Mouse (Mus musculus) embryonic facial prominence, embryonic 13.5 days (tissue): ENCODE data around the gene Cnot3. TPM values are rescaled to one million over a fixed set of nuclear protein-coding genes. Genes with fewer than 3 reads are reported as not detected.

ENCODE experiments used
- ATAC-seq: fragments of 200-750 bp; cut with Nextera tagmentation; 2 replicates; pipeline ENCODE4 v1.8.0; 2017; ENCODE audit warnings: low read depth; ENCODE audit not compliant: insufficient number of reproducible peaks, insufficient read depth, low FRiP score, low TSS enrichment
- H3K27ac ChIP-seq: fragments of 300-500 bp; sonication (generic); 2 replicates; pipeline ENCODE4 v1.5.1; 2015; ENCODE audit warnings: moderate library complexity, mild to moderate bottlenecking, inconsistent platforms
- H3K27me3 ChIP-seq: fragments of 300-500 bp; sonication (generic); 2 replicates; pipeline ENCODE4 v1.6.1; 2015; ENCODE audit warnings: mild to moderate bottlenecking, inconsistent platforms
- H3K36me3 ChIP-seq: fragments of 300-500 bp; sonication (generic); 2 replicates; pipeline ENCODE4 v1.6.1; 2015; ENCODE audit warnings: mild to moderate bottlenecking, inconsistent platforms
- H3K4me1 ChIP-seq: fragments of 300-500 bp; sonication (generic); 2 replicates; pipeline ENCODE4 v1.6.1; 2015; ENCODE audit warnings: inconsistent platforms
- H3K4me2 ChIP-seq: fragments of 300-500 bp; sonication (generic); 2 replicates; pipeline ENCODE4 v1.6.1; 2015; ENCODE audit warnings: moderate library complexity, mild to moderate bottlenecking, inconsistent platforms
- H3K4me3 ChIP-seq: fragments of 300-500 bp; sonication (generic); 2 replicates; pipeline ENCODE4 v1.5.1; 2015; ENCODE audit warnings: mild to moderate bottlenecking, inconsistent platforms
- H3K9ac ChIP-seq: fragments of 300-500 bp; sonication (generic); 2 replicates; pipeline ENCODE4 v1.6.1; 2015; ENCODE audit warnings: mild to moderate bottlenecking, inconsistent platforms
- H3K9me3 ChIP-seq: fragments of 300-500 bp; sonication (generic); 2 replicates; pipeline ENCODE4 v1.6.1; 2016; ENCODE audit warnings: inconsistent platforms
- WGBS: fragments of 180-500 bp; shearing (Covaris S2); methylation state at CpG from one replicate; pipeline ENCODE4 v1.1.7; 2015; ENCODE audit warnings: mixed read lengths; 5-methylcytosine and 5-hydroxymethylcytosine counted together
- polyA plus RNA-seq: library from polyadenylated mRNA; unstranded; fragments of >200 nt; fragmentation: Nextera tagmentation; extraction: Ambion mirVana; gene quantifications from 2 replicates; pipeline ENCODE4 v1.2.1, GENCODE M21; 2015

The Cnot3 gene
- polyA plus RNA-seq, 1 experiment from 2014 or later, result 66.0 TPM

GRCm38 (mm10) chr7:3658578-3658977 lies 13.5 kb downstream of the Cnot3 start:
- 85% methylated on average over 14 of the region's 14 CpGs for whole genome bisulfite sequencing
- no peak for ATAC-seq
- no peak overlapping the region for H3K27ac ChIP-seq
- H3K4me2 ChIP-seq, result no peak overlapping the region
- H3K4me1 ChIP-seq, result peaks cover 7% of the 10 kb centered on the region
- peaks cover 97% of the 10 kb centered on the region for H3K36me3 ChIP-seq
- no peak overlapping the region for H3K9ac ChIP-seq
- no peaks in the 10 kb centered on the region for H3K27me3 ChIP-seq
- H3K9me3 ChIP-seq, result no peaks in the 10 kb centered on the region
- no peak overlapping the region for H3K4me3 ChIP-seq

DNA sequence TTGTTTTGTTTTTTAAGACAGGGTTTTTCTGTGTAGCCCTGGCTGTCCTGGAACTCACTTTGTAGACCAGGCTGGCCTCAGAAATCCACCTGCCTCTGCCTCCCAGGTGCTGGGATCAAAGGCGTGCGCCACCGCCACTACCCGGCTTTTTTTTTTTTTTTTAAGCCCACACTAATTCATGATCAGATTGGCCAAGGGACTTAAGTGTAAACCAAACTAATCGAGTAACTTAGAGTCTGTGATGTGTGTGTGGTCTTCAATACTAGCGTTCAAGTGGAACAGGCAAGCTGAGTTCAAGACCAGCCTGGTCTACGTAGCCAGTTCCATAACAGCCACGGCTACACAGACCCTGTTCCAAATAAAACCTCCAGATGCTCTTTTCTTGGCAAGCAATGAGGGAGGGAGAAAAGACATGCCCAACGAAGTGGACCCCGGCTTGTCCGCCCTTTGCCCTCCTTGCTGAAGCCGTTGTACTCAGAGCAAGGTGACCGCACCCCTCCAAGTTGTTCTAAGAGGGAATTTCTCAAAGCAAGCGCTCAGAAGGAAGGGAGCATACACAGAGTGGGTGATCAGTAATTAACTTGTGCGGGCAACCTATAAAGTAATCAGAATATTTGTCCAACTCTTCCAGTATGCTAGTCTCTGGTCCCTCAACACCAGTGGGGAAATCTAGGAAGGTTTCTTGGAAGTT lies 19.6 kb downstream of the Cnot3 start:
- H3K9ac ChIP-seq, result peak overlapping the region; percentile 87
- H3K4me1 ChIP-seq, result peaks cover 23% of the 10 kb centered on the region
- no peaks in the 10 kb centered on the region for H3K9me3 ChIP-seq
- peaks cover 36% of the 10 kb centered on the region for H3K36me3 ChIP-seq
- peak overlapping the region; percentile 74 for H3K4me3 ChIP-seq
- peak; percentile 7; the same call in 1 of the 2 replicates for ATAC-seq
- H3K27me3 ChIP-seq, result no peaks in the 10 kb centered on the region
- WGBS, result 30% methylated on average over 15 of the region's 15 CpGs
- peak overlapping the region; percentile 90 for H3K27ac ChIP-seq
- H3K4me2 ChIP-seq, result peak overlapping the region; percentile 70

- H3K27me3 ChIP-seq, result no peaks in the 10 kb centered on the region
- peaks cover 23% of the 10 kb centered on the region for H3K4me1 ChIP-seq
- peaks cover 28% of the 10 kb centered on the region for H3K36me3 ChIP-seq
- H3K9me3 ChIP-seq, result no peaks in the 10 kb centered on the region
- peak; percentile 97 for ATAC-seq
- H3K4me2 ChIP-seq, result peak within 1 kb of the TSS; percentile 70
- H3K9ac ChIP-seq, result peak within 1 kb of the TSS; percentile 87
- peak within 1 kb of the TSS; percentile 74 for H3K4me3 ChIP-seq
- H3K27ac ChIP-seq, result peak within 1 kb of the TSS; percentile 90
- 4% methylated on average over 45 of the region's 45 CpGs for WGBS
These were observed 20.4 kb downstream of the Cnot3 start, which contains the start of gene Leng1 for GRCm38 (mm10) chr7:3665215-3666114. Gene Leng1, minus strand, starts transcription at chr7:3665840.

DNA sequence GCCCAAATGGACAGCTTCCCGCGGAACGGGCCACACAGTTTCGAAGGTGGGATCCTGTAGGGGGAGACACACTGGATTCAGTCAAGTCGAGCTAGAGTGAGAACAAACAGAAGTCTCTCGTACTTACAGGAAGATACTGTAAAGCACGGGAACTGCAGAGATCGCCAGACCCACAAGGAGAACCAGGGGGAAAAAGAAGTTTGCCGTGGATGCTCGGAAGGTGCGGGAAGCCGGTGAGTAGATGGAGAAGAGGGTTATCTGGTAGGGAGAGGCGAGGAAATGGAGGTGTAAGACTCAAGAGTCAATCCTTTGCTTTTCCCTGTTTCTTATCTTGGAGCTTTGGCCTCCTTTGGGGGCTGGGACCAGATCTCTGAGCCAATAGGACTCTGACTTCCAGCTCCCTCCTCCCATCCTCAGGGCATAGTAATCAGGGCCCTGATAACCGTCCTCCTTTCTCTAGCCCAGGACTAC lies 21.9 kb downstream of the Cnot3 start:
- Histone ChIP-seq H3K9me3 (no peaks in the 10 kb centered on the region), H3K27me3 (no peaks in the 10 kb centered on the region), H3K4me1 (peaks cover 23% of the 10 kb centered on the region), H3K36me3 (peaks cover 13% of the 10 kb centered on the region), H3K27ac (peak overlapping the region; percentile 90; the same call in 1 of the 2 replicates), H3K4me3 (0 out of 2 replicates have a peak overlapping the region, but pooled peaks have one; percentile 16), H3K4me2 (no peak overlapping the region; the same call in 1 of the 2 replicates), H3K9ac (peak overlapping the region; percentile 41; the same call in 1 of the 2 replicates)
- no peak for ATAC-seq
- WGBS, result 17% methylated on average over 14 of the region's 14 CpGs

DNA sequence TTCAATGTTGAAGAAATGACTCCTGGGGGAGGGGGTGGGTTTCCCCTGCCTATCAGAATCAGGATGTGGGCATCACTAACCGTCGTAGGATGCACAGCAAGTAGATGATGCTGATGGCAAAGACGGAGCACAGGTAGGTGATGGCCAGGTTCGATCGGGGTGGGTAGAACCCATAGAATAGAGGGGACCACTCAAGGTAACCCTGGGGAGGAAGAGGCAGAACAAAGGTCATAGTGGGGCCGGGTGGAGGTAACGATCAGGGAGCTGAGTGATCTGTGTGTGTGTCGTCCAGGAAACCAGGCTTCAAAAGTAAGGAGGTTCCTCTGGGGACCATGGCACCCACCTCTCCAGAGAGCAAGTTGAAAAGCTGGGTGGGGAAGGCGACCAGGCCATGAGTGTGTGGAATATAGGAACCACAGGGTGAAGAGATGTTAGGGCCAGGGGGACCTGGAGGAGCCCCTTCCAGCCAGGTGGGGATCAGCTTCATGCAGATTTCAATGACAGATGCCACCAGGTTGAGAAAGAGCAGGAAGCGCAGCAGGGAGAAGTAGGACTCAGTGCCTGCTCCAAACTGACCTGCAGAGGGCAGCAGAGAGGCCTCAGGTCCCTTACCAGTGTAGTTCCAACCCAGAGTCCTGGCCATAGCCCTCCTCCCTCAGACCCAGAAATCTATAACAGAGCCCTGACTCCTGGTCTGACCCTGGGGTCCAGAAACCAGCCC lies 29.6 kb downstream of the Cnot3 start:
- H3K27ac ChIP-seq, result no peak overlapping the region
- no peaks in the 10 kb centered on the region for H3K4me1 ChIP-seq
- WGBS, result 73% methylated on average over 10 of the region's 10 CpGs
- no peak overlapping the region for H3K4me2 ChIP-seq
- no peaks in the 10 kb centered on the region for H3K27me3 ChIP-seq
- no peaks in the 10 kb centered on the region for H3K9me3 ChIP-seq
- ATAC-seq, result no peak
- H3K36me3 ChIP-seq, result peaks cover 20% of the 10 kb centered on the region; the same call in 1 of the 2 replicates
- H3K4me3 ChIP-seq, result no peak overlapping the region
- H3K9ac ChIP-seq, result no peak overlapping the region

DNA sequence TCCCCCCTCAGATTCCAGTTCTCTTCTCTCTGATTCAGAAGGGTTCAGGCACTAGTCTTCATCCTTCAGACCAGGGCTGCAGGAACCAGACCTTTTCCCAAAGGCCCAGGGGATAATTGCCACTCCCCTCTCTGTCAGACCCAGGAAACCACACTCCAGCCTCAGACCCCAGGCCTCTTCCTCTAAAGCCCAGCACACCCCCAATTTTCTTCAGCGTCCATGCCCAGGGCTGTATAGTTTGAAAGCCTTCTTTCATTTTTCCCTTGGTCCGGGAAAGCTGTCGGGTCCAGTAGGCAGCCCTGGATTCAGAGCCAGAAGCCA lies 30.1 kb downstream of the Cnot3 start:
- Histone ChIP-seq H3K9ac (no peak overlapping the region), H3K36me3 (peaks cover 23% of the 10 kb centered on the region), H3K9me3 (no peaks in the 10 kb centered on the region), H3K4me3 (no peak overlapping the region), H3K4me1 (no peaks in the 10 kb centered on the region), H3K27me3 (no peaks in the 10 kb centered on the region), H3K4me2 (no peak overlapping the region), H3K27ac (no peak overlapping the region)
- WGBS, result 70% methylated on average over 3 of the region's 3 CpGs
- ATAC-seq, result no peak

- H3K27me3 ChIP-seq, result no peaks in the 10 kb centered on the region
- H3K4me1 ChIP-seq, result no peaks in the 10 kb centered on the region
- H3K4me3 ChIP-seq, result no peak overlapping the region
- no peak for ATAC-seq
- WGBS, result 89% methylated on average over 12 of the region's 12 CpGs
- no peak overlapping the region for H3K9ac ChIP-seq
- H3K27ac ChIP-seq, result no peak overlapping the region
- no peaks in the 10 kb centered on the region for H3K9me3 ChIP-seq
- H3K36me3 ChIP-seq, result peaks cover 32% of the 10 kb centered on the region
- H3K4me2 ChIP-seq, result no peak overlapping the region
These were observed 31.3 kb downstream of the Cnot3 start for GRCm38 (mm10) chr7:3676371-3676770.

DNA sequence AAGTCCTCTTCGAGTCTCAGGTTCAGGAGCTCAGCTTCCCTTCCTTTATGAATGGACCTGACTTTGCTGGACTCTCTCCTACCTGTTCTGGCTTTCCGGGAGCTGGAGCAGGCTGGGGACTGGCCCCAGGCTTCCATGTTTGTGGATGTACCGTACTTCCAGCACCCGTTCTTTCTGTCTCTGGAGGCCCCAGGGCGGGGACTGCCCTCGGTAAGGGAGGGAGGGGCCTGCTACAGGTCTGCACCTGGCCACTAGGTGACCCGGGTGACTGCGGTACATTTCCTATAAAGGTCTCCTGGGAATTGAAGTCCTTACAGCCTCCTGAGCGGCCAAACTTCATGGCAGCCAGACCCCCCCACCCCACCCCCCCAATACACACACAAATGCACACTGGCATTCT lies 32.3 kb downstream of the Cnot3 start, which contains the start of gene Tmc4:
Gene Tmc4 (minus strand): TSS at position 212 of the 400 bp plus-strand sequence.
- H3K4me2 ChIP-seq, result no peak within 1 kb of the TSS
- H3K9ac ChIP-seq, result no peak within 1 kb of the TSS
- WGBS, result 45% methylated on average over 9 of the region's 9 CpGs

GRCm38 (mm10) chr7:3683908-3684550 lies 39.0 kb downstream of the Cnot3 start:
- Histone ChIP-seq H3K27ac (no peak overlapping the region), H3K4me3 (no peak overlapping the region), H3K36me3 (peaks cover 69% of the 10 kb centered on the region), H3K4me1 (no peaks in the 10 kb centered on the region), H3K9ac (no peak overlapping the region), H3K4me2 (no peak overlapping the region), H3K9me3 (no peaks in the 10 kb centered on the region), H3K27me3 (no peaks in the 10 kb centered on the region)
- ATAC-seq, result no peak
- WGBS, result 89% methylated on average over 10 of the region's 10 CpGs

More for the DNA sequence above, 32.3 kb downstream of the Cnot3 start, which contains the start of gene Tmc4:
- no peak within 1 kb of the TSS for H3K27ac ChIP-seq
- H3K4me3 ChIP-seq, result no peak within 1 kb of the TSS
- H3K27me3 ChIP-seq, result no peaks in the 10 kb centered on the region
- H3K9me3 ChIP-seq, result no peaks in the 10 kb centered on the region
- no peaks in the 10 kb centered on the region for H3K4me1 ChIP-seq
- H3K36me3 ChIP-seq, result peaks cover 36% of the 10 kb centered on the region
- ATAC-seq, result no peak

GRCm38 (mm10) chr7:3684698-3685097 lies 39.6 kb downstream of the Cnot3 start:
- WGBS, result 91% methylated on average over 8 of the region's 8 CpGs
- no peak overlapping the region for H3K9ac ChIP-seq
- no peak overlapping the region for H3K4me2 ChIP-seq
- H3K4me3 ChIP-seq, result no peak overlapping the region
- no peaks in the 10 kb centered on the region for H3K27me3 ChIP-seq
- H3K36me3 ChIP-seq, result peaks cover 65% of the 10 kb centered on the region
- no peak for ATAC-seq
- H3K4me1 ChIP-seq, result no peaks in the 10 kb centered on the region
- no peak overlapping the region for H3K27ac ChIP-seq
- no peaks in the 10 kb centered on the region for H3K9me3 ChIP-seq
